Mouse (Mus musculus): ENCODE data around the gene Unc50. TPM values are rescaled to one million over a fixed set of nuclear protein-coding genes. Genes with fewer than 3 reads are reported as not detected.

The Unc50 gene
- polyA plus RNA-seq (2014; fragmentation: Illumina TruSeq; extraction: RNeasy Lipid Tissue Mini Kit (QIAGEN cat#74804); ENCODE audit: low read depth, low replicate concordance) = 52.4 TPM

DNA sequence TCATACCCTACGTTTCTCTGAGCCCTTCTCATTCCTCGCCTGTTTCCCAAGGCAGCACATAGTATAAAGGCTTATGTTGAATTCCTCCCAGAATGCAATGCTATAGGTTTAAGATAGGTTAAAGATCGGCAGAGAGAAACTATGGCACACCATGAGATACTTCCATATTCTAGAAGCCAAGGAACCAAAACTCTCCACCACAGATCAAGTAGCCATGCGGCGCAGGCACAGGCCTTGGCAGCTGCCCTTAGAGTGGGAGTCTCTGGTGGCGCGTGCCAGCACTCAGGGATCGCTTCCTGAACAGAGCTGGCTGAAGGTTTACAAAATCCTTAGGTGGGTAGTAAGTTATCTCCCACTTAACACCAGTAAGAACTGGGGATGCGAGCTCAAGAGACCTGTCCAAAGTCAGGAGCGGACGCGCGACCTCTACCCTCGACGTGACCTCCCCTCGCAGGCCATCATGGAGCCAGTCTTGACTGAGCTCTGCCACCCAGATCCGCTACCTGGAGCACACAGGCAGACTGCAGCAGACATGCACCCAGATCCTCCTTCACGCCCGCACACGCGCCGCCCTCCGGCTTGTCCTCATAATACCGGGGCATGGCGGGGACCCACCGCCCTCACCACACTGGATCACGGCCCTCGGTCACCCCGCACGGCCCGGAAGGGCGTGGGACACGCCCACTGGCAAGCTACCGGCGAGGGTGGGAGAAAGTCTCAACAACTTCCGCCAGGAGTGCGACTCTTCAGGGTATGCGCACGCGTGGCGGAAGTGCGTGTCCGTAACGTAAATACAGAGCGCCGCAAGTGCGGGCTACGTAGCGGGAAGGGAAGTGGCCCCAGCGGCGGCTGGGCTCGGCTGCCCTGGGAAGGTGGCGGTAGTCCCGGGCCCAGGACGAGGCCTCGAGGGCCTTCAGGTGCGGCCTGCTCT is at the start of gene Unc50, which contains the start of gene Coa5:
Gene Unc50 (plus strand): TSS at position 774 of the 931 bp plus-strand sequence.
Gene Coa5 (minus strand): TSS at position 738 of the 931 bp plus-strand sequence.

Other genes with a start within 250 kb of the Unc50 start
- 0.62 TPM for gene Cnga3, start 215.7 kb upstream of the Unc50 start, polyA plus RNA-seq (2014; fragmentation: Illumina TruSeq; extraction: RNeasy Lipid Tissue Mini Kit (QIAGEN cat#74804); ENCODE audit: low read depth, low replicate concordance)
- 10.7 TPM for gene Inpp4a, start 130.3 kb upstream of the Unc50 start, polyA plus RNA-seq (2014; fragmentation: Illumina TruSeq; extraction: RNeasy Lipid Tissue Mini Kit (QIAGEN cat#74804); ENCODE audit: low read depth, low replicate concordance)
- gene Coa5, start within 50 bp of the Unc50 start, polyA plus RNA-seq (2014; fragmentation: Illumina TruSeq; extraction: RNeasy Lipid Tissue Mini Kit (QIAGEN cat#74804); ENCODE audit: low read depth, low replicate concordance) = 66.9 TPM
- 16.2 TPM for gene Mgat4a, start 110.9 kb downstream of the Unc50 start, polyA plus RNA-seq (2014; fragmentation: Illumina TruSeq; extraction: RNeasy Lipid Tissue Mini Kit (QIAGEN cat#74804); ENCODE audit: low read depth, low replicate concordance)

Data from testis, adult 10 weeks (tissue).